Mouse (Mus musculus) cerebellum, adult 2 months (tissue): ENCODE data around the gene Wnt5b.

Source experiments
- CTCF ChIP-seq: fragments of 200-500 bp; IDR thresholded peaks from 2 replicates; pipeline ENCODE4 v1.5.1; 2011; ENCODE audit warnings: low read depth, mild to moderate bottlenecking, control low read depth, low read length, moderate library complexity, borderline replicate concordance; ENCODE audit not compliant: insufficient read depth
- POLR2A ChIP-seq: fragments of 200-500 bp; IDR thresholded peaks from 2 replicates; pipeline ENCODE4 v1.6.1; 2011; ENCODE audit warnings: low read length, control low read depth, borderline replicate concordance; ENCODE audit not compliant: insufficient read depth

DNA sequence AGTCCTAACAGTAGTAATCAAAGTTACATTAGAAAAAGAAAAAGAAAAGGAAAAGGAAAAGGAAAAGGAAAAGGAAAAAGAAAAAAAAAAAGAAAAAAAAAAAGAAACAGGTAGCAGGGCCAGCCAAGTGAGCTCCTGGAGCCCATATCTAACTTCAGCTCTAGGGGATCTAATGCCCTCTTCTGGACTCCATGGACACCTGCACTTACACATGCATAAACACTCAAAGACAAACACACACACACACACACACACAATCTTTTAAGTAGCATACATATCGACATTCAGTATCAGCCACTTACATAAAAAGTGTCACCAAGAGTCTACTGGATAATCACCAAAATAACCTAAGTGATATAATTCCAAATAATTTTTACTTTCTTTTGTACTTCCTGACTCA is 158.5 kb downstream of the Wnt5b start:
- no peak for TF ChIP-seq POLR2A
- no peak for TF ChIP-seq CTCF
